Mouse (Mus musculus) olfactory bulb, adult 2 months (tissue): ENCODE results near the gene Htra1. TPM values are rescaled to one million over a fixed set of nuclear protein-coding genes. Genes with fewer than 3 reads are reported as not detected.

ENCODE experiments used
- H3K27ac ChIP-seq: fragments of 200-500 bp; 2 replicates; pipeline ENCODE4 v1.5.1; 2012; ENCODE audit warnings: low read depth, low read length; ENCODE audit not compliant: insufficient read depth
- H3K4me1 ChIP-seq: fragments of 200-500 bp; 2 replicates; pipeline ENCODE4 v1.6.1; 2012; ENCODE audit warnings: low read length; ENCODE audit not compliant: control insufficient read depth, insufficient read depth
- H3K4me3 ChIP-seq: fragments of 200-500 bp; 2 replicates; pipeline ENCODE4 v1.5.1; 2012; ENCODE audit warnings: mild to moderate bottlenecking, low read depth, low read length, moderate library complexity; ENCODE audit not compliant: insufficient read depth
- CTCF ChIP-seq: fragments of 200-500 bp; IDR thresholded peaks from 2 replicates; pipeline ENCODE4 v1.5.1; 2012; ENCODE audit warnings: low read depth, mild to moderate bottlenecking, low read length, moderate library complexity; ENCODE audit not compliant: insufficient read depth
- POLR2A ChIP-seq: fragments of 200-500 bp; IDR thresholded peaks from 2 replicates; pipeline ENCODE4 v1.6.1; 2012; ENCODE audit warnings: mild to moderate bottlenecking, low read depth, low read length, moderate library complexity; ENCODE audit not compliant: insufficient read depth
- WGBS: fragments of 180-500 bp; shearing (Covaris S2); methylation state at CpG from one replicate; pipeline ENCODE4 v1.1.7; 2018; 5-methylcytosine and 5-hydroxymethylcytosine counted together
- polyA plus RNA-seq: library from polyadenylated mRNA; stranded (reverse); fragments of >200 nt; gene quantifications from 2 replicates; pipeline ENCODE4 v1.2.4, GENCODE M21; 2012; ENCODE audit warnings: low replicate concordance; ENCODE audit not compliant: missing spikeins, insufficient read depth, insufficient read length

Htra1 gene
- polyA plus RNA-seq, 1 experiment = not detected

DNA sequence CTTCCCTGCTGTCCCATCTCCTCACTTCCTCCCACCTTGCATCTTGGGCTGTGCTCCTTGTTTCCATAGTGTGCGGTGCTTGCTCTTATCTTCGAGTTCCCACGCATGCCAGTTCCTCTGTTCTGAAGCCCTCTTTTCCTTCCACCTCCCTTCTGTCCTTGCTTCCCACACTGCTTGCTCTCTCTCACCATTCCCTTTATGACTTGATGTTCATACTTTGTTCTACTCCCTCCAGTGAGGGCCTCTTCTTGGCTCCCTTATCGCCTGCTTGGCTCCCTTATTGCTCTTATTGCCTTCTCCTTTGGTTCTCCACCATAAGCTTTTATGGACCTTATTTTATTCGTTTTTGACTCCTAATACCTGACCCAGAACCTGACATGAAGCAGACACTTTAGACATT is 73.3 kb downstream of the Htra1 start:
- no peak overlapping the region for H3K27ac ChIP-seq
- no peaks in the 10 kb centered on the region for H3K4me1 ChIP-seq
- no peak overlapping the region for H3K4me3 ChIP-seq
- TF ChIP-seq POLR2A (no peak), CTCF (no peak)
- 86% methylated on average over 5 of the region's 5 CpGs for WGBS

GRCm38 (mm10) chr7:131011901-131012300 is 76.0 kb downstream of the Htra1 start:
- Histone ChIP-seq H3K27ac (no peak overlapping the region), H3K4me1 (no peaks in the 10 kb centered on the region)

DNA sequence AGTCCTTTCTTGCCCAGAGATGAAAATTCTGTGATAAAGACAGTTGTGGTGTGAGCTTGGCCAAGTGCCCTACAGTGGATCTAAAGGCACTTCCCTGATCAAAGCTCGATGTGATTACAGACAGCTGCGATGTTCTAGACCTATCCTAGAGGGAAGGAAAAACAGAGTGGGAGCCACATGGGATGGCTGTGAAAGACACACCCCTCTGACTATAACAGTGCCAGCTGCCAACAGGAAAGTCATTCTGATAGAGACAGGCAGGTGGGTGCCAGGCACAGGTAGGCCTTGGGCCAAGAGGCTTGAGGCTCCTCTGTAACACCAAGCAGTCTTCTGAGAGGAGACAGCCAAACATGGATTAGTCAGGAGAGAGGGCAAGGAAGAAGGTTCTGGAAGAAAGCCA is 83.3 kb downstream of the Htra1 start:
- H3K27ac ChIP-seq = no peak overlapping the region
- 85% methylated on average over 2 of the region's 2 CpGs for WGBS
- no peaks in the 10 kb centered on the region for H3K4me1 ChIP-seq

More at GRCm38 (mm10) chr7:131011901-131012300, 76.0 kb downstream of the Htra1 start:
- WGBS = 88% methylated on average over 1 of the region's 1 CpGs
- TF ChIP-seq POLR2A (no peak), CTCF (no peak)
- no peak overlapping the region for H3K4me3 ChIP-seq

DNA sequence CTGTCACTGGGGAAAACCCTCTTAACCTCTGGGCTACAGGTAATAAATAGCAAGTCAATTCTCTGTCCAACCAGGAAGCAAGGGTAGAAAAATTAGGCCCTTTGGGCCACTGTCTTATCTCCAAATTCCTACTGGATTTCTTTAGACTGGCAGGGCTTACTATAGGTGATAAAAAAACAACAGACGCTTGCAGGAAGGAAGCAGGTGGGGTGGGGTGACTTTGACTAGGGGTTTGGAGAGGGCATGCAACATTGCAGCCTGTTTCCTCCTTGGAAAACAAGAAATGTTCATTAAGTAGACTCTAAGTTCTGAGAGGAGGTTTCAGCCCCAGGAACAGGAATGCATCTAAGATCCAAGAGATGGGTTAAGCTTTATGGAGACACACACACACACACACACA is 88.9 kb downstream of the Htra1 start:
- Histone ChIP-seq H3K4me3 (no peak overlapping the region), H3K27ac (no peak overlapping the region), H3K4me1 (no peaks in the 10 kb centered on the region)
- TF ChIP-seq CTCF (no peak), POLR2A (no peak)
- 81% methylated on average over 1 of the region's 1 CpGs for WGBS

More for the DNA sequence above, 83.3 kb downstream of the Htra1 start:
- no peak for TF ChIP-seq CTCF
- no peak for TF ChIP-seq POLR2A
- H3K4me3 ChIP-seq = no peak overlapping the region

DNA sequence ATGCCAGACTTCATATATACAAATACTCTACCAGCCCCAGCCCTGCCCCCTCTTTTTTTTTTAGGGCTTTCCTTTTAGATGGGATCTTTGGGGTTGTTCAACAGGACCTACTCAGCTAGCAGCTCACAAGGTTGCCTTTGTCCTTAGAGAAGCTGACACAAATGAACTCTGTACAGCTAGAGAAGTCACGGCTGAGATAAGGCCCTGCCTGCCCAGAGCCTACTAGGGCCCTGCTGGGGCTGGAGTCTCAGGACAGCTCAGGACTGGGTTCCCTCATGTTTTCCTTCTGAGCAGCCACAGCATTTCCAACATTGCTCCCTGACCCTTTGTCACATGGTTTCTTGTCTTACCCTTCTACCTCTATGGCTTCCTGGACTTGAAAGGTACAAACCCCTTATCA is 91.6 kb downstream of the Htra1 start:
- 89% methylated on average over 1 of the region's 1 CpGs for WGBS
- no peak for TF ChIP-seq CTCF
- no peak for TF ChIP-seq POLR2A
- no peak overlapping the region for H3K27ac ChIP-seq
- H3K4me3 ChIP-seq = no peak overlapping the region
- H3K4me1 ChIP-seq = no peaks in the 10 kb centered on the region

GRCm38 (mm10) chr7:131031755-131032154 is 95.8 kb downstream of the Htra1 start, which contains the start of gene Dmbt1:
Gene Dmbt1 (plus strand): TSS chr7:131032053.
- Histone ChIP-seq H3K27ac (no peak within 1 kb of the TSS), H3K4me1 (no peaks in the 10 kb centered on the region), H3K4me3 (no peak within 1 kb of the TSS)
- TF ChIP-seq POLR2A (no peak), CTCF (no peak)
- WGBS = 88% methylated on average over 5 of the region's 5 CpGs

Other genes starting within 250 kb of the Htra1 start
- gene Btbd16, start 162.0 kb upstream of the Htra1 start, polyA plus RNA-seq = not detected in 2 replicates
- 219 TPM in 1 of 2 replicates, not detected in the other for gene Plekha1, start 70.4 kb upstream of the Htra1 start, polyA plus RNA-seq
- not detected in 2 replicates for gene Dmbt1, start 95.9 kb downstream of the Htra1 start, polyA plus RNA-seq
- not detected in 2 replicates for gene 4933402N03Rik, start 210.2 kb downstream of the Htra1 start, polyA plus RNA-seq
- not detected in 2 replicates for gene 5430419D17Rik, start 238.3 kb downstream of the Htra1 start, polyA plus RNA-seq